Mouse (Mus musculus) lung, postnatal 0 days (tissue): ENCODE results near the gene Erv3. TPM values are rescaled to one million over a fixed set of nuclear protein-coding genes. Genes with fewer than 3 reads are reported as not detected.

ENCODE experiments used
- ATAC-seq: fragments of 200-750 bp; cut with Nextera tagmentation; 2 replicates; pipeline ENCODE4 v1.8.0; 2017; ENCODE audit warnings: moderate library complexity
- DNase-seq: peaks from one replicate; pipeline ENCODE4 v3.0.0-alpha.2; 2016; ENCODE audit warnings: low spot score
- H3K27ac ChIP-seq: fragments of 300-500 bp; sonication (generic); 2 replicates; pipeline ENCODE4 v1.5.1; 2014; ENCODE audit warnings: antibody characterized with exemption, mild to moderate bottlenecking, low read length, mixed read lengths
- H3K27me3 ChIP-seq: fragments of 300-500 bp; sonication (generic); replicated peaks from 2 replicates; pipeline ENCODE4 v1.6.1; 2014; ENCODE audit warnings: low read length, mixed read lengths; ENCODE audit not compliant: insufficient read depth
- H3K36me3 ChIP-seq: fragments of 300-500 bp; sonication (generic); 2 replicates; pipeline ENCODE4 v1.6.1; 2014; ENCODE audit warnings: low read length, mixed read lengths; ENCODE audit not compliant: insufficient read depth
- H3K4me1 ChIP-seq: fragments of 300-500 bp; sonication (generic); 2 replicates; pipeline ENCODE4 v1.6.1; 2014; ENCODE audit warnings: antibody characterized with exemption, low read depth, low read length, mixed read lengths; ENCODE audit not compliant: insufficient read depth
- H3K4me2 ChIP-seq: fragments of 300-500 bp; sonication (generic); replicated peaks from 2 replicates; pipeline ENCODE4 v1.6.1; 2014; ENCODE audit warnings: low read depth, mild to moderate bottlenecking, low read length, moderate library complexity, mixed read lengths
- H3K4me3 ChIP-seq: fragments of 300-500 bp; sonication (generic); 2 replicates; pipeline ENCODE4 v1.5.1; 2014; ENCODE audit warnings: low read depth, low read length
- H3K9ac ChIP-seq: fragments of 300-500 bp; sonication (generic); replicated peaks from 2 replicates; pipeline ENCODE4 v1.6.1; 2014; ENCODE audit warnings: low read depth, mild to moderate bottlenecking
- H3K9me3 ChIP-seq: fragments of 300-500 bp; sonication (generic); 2 replicates; pipeline ENCODE4 v1.6.1; 2016; ENCODE audit warnings: low read length, mixed read lengths
- CTCF ChIP-seq: IDR thresholded peaks from 2 replicates; pipeline ENCODE4 v1.5.1; 2016; ENCODE audit warnings: antibody characterized with exemption, mild to moderate bottlenecking
- EP300 ChIP-seq: IDR thresholded peaks from 2 replicates; pipeline ENCODE4 v1.6.1; 2016; ENCODE audit warnings: antibody characterized with exemption, mild to moderate bottlenecking, control low read depth
- WGBS: fragments of 180-500 bp; shearing (Covaris S2); extraction: QIAGEN DNeasy Blood & Tissue Kit; methylation state at CpG from one replicate; pipeline ENCODE4 v1.1.7; 2014; 5-methylcytosine and 5-hydroxymethylcytosine counted together
- polyA plus RNA-seq: library from polyadenylated mRNA; unstranded; fragments of >200 nt; fragmentation: Nextera tagmentation; extraction: Ambion mirVana; gene quantifications from 2 replicates; pipeline ENCODE4 v1.2.1, GENCODE M21; 2015

The Erv3 gene
- polyA plus RNA-seq, 1 experiment from 2014 or later: not detected

GRCm38 (mm10) chr2:131820932-131821707 lies 38.4 kb downstream of the Erv3 start:
- Histone ChIP-seq H3K27ac (no peak overlapping the region), H3K4me2 (no peak overlapping the region), H3K4me3 (no peak overlapping the region), H3K36me3 (no peaks in the 10 kb centered on the region), H3K4me1 (no peaks in the 10 kb centered on the region), H3K9ac (no peak overlapping the region), H3K9me3 (no peaks in the 10 kb centered on the region), H3K27me3 (no peaks in the 10 kb centered on the region)
- ATAC-seq: peak; percentile 48; the same call in 1 of the 2 replicates
- 33% methylated on average over 6 of the region's 6 CpGs for WGBS
- DNase-seq: peak; percentile 81
- TF ChIP-seq EP300 (no peak), CTCF (peak; percentile 76)

DNA sequence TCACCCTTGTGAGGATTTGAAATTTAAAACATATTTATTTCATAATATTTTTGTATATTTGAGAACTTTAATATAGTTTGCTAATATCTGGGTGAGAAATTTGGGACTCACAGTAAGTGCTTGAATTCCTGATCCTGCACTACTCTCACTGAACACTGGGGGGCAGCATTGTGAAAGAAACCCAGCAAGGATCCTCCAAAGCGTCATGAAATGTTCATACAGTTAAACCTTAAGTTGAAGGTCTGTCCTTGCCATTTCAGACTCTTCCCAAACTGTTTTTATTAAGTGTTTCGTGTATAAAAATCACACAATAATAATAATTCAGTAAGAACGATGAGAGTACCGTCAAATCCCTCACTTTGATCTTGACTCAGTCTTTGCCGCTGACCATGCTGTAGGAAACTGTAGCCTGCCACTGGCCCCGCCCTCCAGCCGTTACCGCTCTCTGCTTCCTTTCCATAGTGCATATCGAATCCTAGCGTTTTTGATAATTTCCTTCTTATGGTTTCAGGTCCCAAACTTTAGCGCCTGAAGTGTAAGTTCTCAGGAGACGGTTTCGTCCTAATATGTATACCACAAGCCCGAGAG lies 39.4 kb downstream of the Erv3 start:
- no peaks in the 10 kb centered on the region for H3K27me3 ChIP-seq
- no peaks in the 10 kb centered on the region for H3K36me3 ChIP-seq
- no peaks in the 10 kb centered on the region for H3K9me3 ChIP-seq
- peak overlapping the region; percentile 42 for H3K4me2 ChIP-seq
- peak; percentile 58 for ATAC-seq
- no peaks in the 10 kb centered on the region for H3K4me1 ChIP-seq
- WGBS: 17% methylated on average over 14 of the region's 14 CpGs
- no peak overlapping the region for H3K9ac ChIP-seq
- H3K4me3 ChIP-seq: no peak overlapping the region
- DNase-seq: peak; percentile 78
- no peak overlapping the region for H3K27ac ChIP-seq
- TF ChIP-seq CTCF (peak; percentile 94), EP300 (no peak)

- Histone ChIP-seq H3K36me3 (no peaks in the 10 kb centered on the region), H3K4me3 (no peak overlapping the region), H3K4me1 (no peaks in the 10 kb centered on the region), H3K27ac (no peak overlapping the region), H3K4me2 (no peak overlapping the region), H3K9ac (no peak overlapping the region), H3K9me3 (no peaks in the 10 kb centered on the region), H3K27me3 (no peaks in the 10 kb centered on the region)
- ATAC-seq (no peak), DNase-seq (no peak)
- 80% methylated on average over 10 of the region's 10 CpGs for WGBS
- TF ChIP-seq EP300: no peak
- no peak for TF ChIP-seq CTCF
Measured at GRCm38 (mm10) chr2:131814327-131814726, 45.2 kb downstream of the Erv3 start.

DNA sequence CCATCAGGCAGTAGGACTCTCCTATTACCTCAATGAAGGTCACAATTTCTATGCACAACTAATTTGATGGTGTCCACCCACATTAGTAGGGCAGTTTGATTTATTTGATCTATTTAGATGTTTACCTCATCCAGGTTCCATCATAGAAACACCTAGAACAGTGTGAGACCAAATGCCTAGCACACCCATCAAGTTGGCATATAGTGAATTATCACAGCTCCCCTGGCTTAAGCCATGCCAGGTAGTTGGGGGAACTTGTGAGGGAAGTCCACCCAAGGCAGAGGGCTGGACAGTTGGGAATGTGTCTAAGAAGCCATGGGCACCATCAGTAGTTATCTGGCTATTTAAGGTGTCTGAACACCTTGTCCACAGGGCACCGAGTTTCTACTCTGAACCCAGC lies 46.1 kb downstream of the Erv3 start:
- no peak overlapping the region for H3K27ac ChIP-seq
- WGBS: 63% methylated on average over 1 of the region's 1 CpGs
- DNase-seq (no peak), ATAC-seq (no peak)
- H3K4me2 ChIP-seq: no peak overlapping the region
- H3K27me3 ChIP-seq: no peaks in the 10 kb centered on the region
- H3K4me3 ChIP-seq: no peak overlapping the region
- TF ChIP-seq EP300 (no peak), CTCF (no peak)
- no peak overlapping the region for H3K9ac ChIP-seq
- H3K36me3 ChIP-seq: no peaks in the 10 kb centered on the region
- no peaks in the 10 kb centered on the region for H3K9me3 ChIP-seq
- no peaks in the 10 kb centered on the region for H3K4me1 ChIP-seq

- WGBS: 16% methylated on average over 23 of the region's 23 CpGs
- TF ChIP-seq CTCF: peak; percentile 87
- no peak for TF ChIP-seq EP300
- H3K36me3 ChIP-seq: no peaks in the 10 kb centered on the region
- H3K27ac ChIP-seq: no peak overlapping the region
- no peaks in the 10 kb centered on the region for H3K27me3 ChIP-seq
- DNase-seq: peak; percentile 80
- peak; percentile 78 for ATAC-seq
- H3K4me3 ChIP-seq: no peak overlapping the region
- H3K9me3 ChIP-seq: no peaks in the 10 kb centered on the region
- H3K4me1 ChIP-seq: no peaks in the 10 kb centered on the region
- H3K9ac ChIP-seq: no peak overlapping the region
- H3K4me2 ChIP-seq: no peak overlapping the region
Measured at GRCm38 (mm10) chr2:131812480-131813137, 46.9 kb downstream of the Erv3 start.

GRCm38 (mm10) chr2:131811607-131812006 lies 47.9 kb downstream of the Erv3 start:
- DNase-seq (no peak), ATAC-seq (no peak)
- no peaks in the 10 kb centered on the region for H3K27me3 ChIP-seq
- WGBS: 51% methylated on average over 2 of the region's 2 CpGs
- H3K4me2 ChIP-seq: no peak overlapping the region
- H3K4me1 ChIP-seq: no peaks in the 10 kb centered on the region
- H3K9me3 ChIP-seq: no peaks in the 10 kb centered on the region
- H3K27ac ChIP-seq: no peak overlapping the region
- no peak overlapping the region for H3K9ac ChIP-seq
- H3K4me3 ChIP-seq: no peak overlapping the region
- H3K36me3 ChIP-seq: no peaks in the 10 kb centered on the region
- TF ChIP-seq EP300 (0 out of 2 replicates have a peak, but pooled peaks have one; percentile 24), CTCF (no peak)
